Mouse (Mus musculus): ENCODE measurements around the gene Sva. TPM values are rescaled to one million over a fixed set of nuclear protein-coding genes. Genes with fewer than 3 reads are reported as not detected.

Sva gene
- polyA plus RNA-seq (2016; fragmentation: Nextera tagmentation; extraction: Ambion mirVana): not detected in 2 replicates

GRCm38 (mm10) chr6:42038094-42038493, at the start of gene Sva:
Sva (plus strand) TSS chr6:42038394.
- no peaks in the 10 kb centered on the region for H3K9me3 ChIP-seq
- no peak for ATAC-seq (ENCODE audit: insufficient number of reproducible peaks, insufficient read depth, low FRiP score, low TSS enrichment, low read depth)
- H3K4me2 ChIP-seq: no peak within 1 kb of the TSS
- H3K9ac ChIP-seq (replicated peaks): no peak within 1 kb of the TSS
- no peak within 1 kb of the TSS for H3K27ac ChIP-seq
- H3K4me1 ChIP-seq (replicated peaks): no peaks in the 10 kb centered on the region
- H3K36me3 ChIP-seq: no peaks in the 10 kb centered on the region
- no peak within 1 kb of the TSS for H3K4me3 ChIP-seq (replicated peaks)
- no peaks in the 10 kb centered on the region for H3K27me3 ChIP-seq

Other genes with a start within 250 kb of the Sva start
- not detected in 2 replicates for gene Pip, start 190.9 kb upstream of the Sva start, polyA plus RNA-seq (2016; fragmentation: Nextera tagmentation; extraction: Ambion mirVana)
- not detected in 2 replicates for gene Sval2, start 185.4 kb upstream of the Sva start, polyA plus RNA-seq (2016; fragmentation: Nextera tagmentation; extraction: Ambion mirVana)
- gene Sval1, start 86.8 kb upstream of the Sva start, polyA plus RNA-seq (2016; fragmentation: Nextera tagmentation; extraction: Ambion mirVana): not detected in 2 replicates
- not detected in 2 replicates for gene Sval3, start 70.3 kb upstream of the Sva start, polyA plus RNA-seq (2016; fragmentation: Nextera tagmentation; extraction: Ambion mirVana)
- gene Tas2r139, start 102.5 kb downstream of the Sva start, polyA plus RNA-seq (2016; fragmentation: Nextera tagmentation; extraction: Ambion mirVana): not detected in 2 replicates
- gene Tas2r144, start 176.9 kb downstream of the Sva start, polyA plus RNA-seq (2016; fragmentation: Nextera tagmentation; extraction: Ambion mirVana): not detected in 2 replicates
- 25.4 and 25.8 TPM in 2 replicates for gene Gstk1, start 207.5 kb downstream of the Sva start, polyA plus RNA-seq (2016; fragmentation: Nextera tagmentation; extraction: Ambion mirVana)
- gene Tmem139, start 223.6 kb downstream of the Sva start, polyA plus RNA-seq (2016; fragmentation: Nextera tagmentation; extraction: Ambion mirVana): 1.6 and 1.7 TPM in 2 replicates
- 75.9 and 77.1 TPM in 2 replicates for gene Casp2, start 226.6 kb downstream of the Sva start, polyA plus RNA-seq (2016; fragmentation: Nextera tagmentation; extraction: Ambion mirVana)
- gene Clcn1, start 248.3 kb downstream of the Sva start, polyA plus RNA-seq (2016; fragmentation: Nextera tagmentation; extraction: Ambion mirVana): 0.51 and 0.56 TPM in 2 replicates